Comparison of ENCODE assay signal across 22 mouse cellular contexts in the genomic region with DNA sequence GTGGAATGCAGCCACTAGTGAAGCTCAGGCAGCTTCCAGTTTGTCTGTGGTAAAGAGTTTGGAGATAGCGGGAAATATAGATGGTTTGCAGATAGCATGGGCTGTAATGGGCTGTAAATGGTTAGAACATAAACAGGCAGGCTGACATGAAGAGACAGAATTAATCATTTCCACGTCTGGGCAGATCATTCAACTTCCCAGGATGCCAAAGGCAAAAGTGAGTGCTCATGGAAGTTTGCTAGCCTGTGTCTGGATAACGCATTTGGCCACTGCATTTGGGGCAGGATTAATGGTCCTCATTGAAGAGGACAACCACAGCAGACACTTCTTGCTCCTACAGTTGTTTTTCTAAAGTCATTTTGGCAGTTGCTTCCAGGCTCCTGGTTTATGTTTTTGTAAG. TPM values are rescaled to one million over a fixed set of nuclear protein-coding genes. Genes with fewer than 3 reads are reported as not detected.
DNase-seq lines count a peak whose midpoint lies in the region; ATAC-seq lines count a peak whose summit lies in the region.
"Had no signal": no experiment of that assay in that cellular context is flagged by ENCODE, and none has a peak within 500 bp of the region (broad histone marks: within the 10 kb centered on the region; RNA-seq: fewer than 3 reads in every experiment).

No protein-coding gene starts in this region.

- ATAC-seq in heart, embryonic 15.5 days (replicated peaks; ENCODE audit: insufficient number of reproducible peaks, insufficient read depth, low FRiP score, low read depth), result no peak
- ATAC-seq in kidney, embryonic 15.5 days (replicated peaks; ENCODE audit: low FRiP score), result no peak
- no peak for ATAC-seq in limb, embryonic 15.5 days (ENCODE audit: insufficient number of reproducible peaks, low FRiP score, low TSS enrichment, low read depth)
- ATAC-seq in stomach, embryonic 16.5 days (ENCODE audit: insufficient read depth, low FRiP score), result no peak
- ATAC-seq: forebrain, embryonic 13.5 days; inflammation-experienced regulatory T-cells, adult 6 months had no signal

- no peaks in the 10 kb centered on the region for H3K36me3 ChIP-seq in heart, embryonic 15.5 days
- H3K36me3 ChIP-seq in kidney, embryonic 15.5 days, result no peaks in the 10 kb centered on the region
- H3K36me3 ChIP-seq in limb, embryonic 15.5 days, result no peaks in the 10 kb centered on the region
- H3K36me3 ChIP-seq in stomach, embryonic 16.5 days (ENCODE audit: control insufficient read depth, insufficient read depth, low read length), result no peaks in the 10 kb centered on the region
- H3K36me3 ChIP-seq: heart, embryonic 10.5 days; hindbrain, embryonic 13.5 days; midbrain, embryonic 12.5 days; neural tube, embryonic 12.5 days had no signal

- H3K27me3 ChIP-seq in heart, embryonic 15.5 days, result no peaks in the 10 kb centered on the region
- H3K27me3 ChIP-seq in kidney, embryonic 15.5 days, result peaks cover 4% of the 10 kb centered on the region; the same call in 1 of the 2 replicates
- no peaks in the 10 kb centered on the region for H3K27me3 ChIP-seq in limb, embryonic 15.5 days
- no peaks in the 10 kb centered on the region for H3K27me3 ChIP-seq in stomach, embryonic 16.5 days (ENCODE audit: control insufficient read depth, insufficient read depth, low read length)
- H3K27me3 ChIP-seq: forebrain, embryonic 13.5 days; hindbrain, embryonic 13.5 days; midbrain, embryonic 12.5 days; neural tube, embryonic 12.5 days had no signal

- peak overlapping the region; percentile 21; the same call in 1 of the 2 replicates for H3K27ac ChIP-seq in heart, embryonic 15.5 days
- peak overlapping the region; percentile 25 for H3K27ac ChIP-seq in kidney, embryonic 15.5 days
- 0 out of 2 replicates have a peak overlapping the region, but pooled peaks have one; percentile 7 for H3K27ac ChIP-seq in limb, embryonic 15.5 days
- peak overlapping the region; percentile 49 for H3K27ac ChIP-seq in stomach, embryonic 16.5 days (ENCODE audit: low read length)
- H3K27ac ChIP-seq: forebrain, embryonic 13.5 days; heart, embryonic 10.5 days; hindbrain, embryonic 13.5 days; macrophage; midbrain, embryonic 12.5 days; neural tube, embryonic 12.5 days had no signal

- no peak overlapping the region for H3K4me3 ChIP-seq in heart, embryonic 15.5 days
- no peak overlapping the region for H3K4me3 ChIP-seq in kidney, embryonic 15.5 days (replicated peaks)
- no peak overlapping the region for H3K4me3 ChIP-seq in limb, embryonic 15.5 days
- no peak overlapping the region for H3K4me3 ChIP-seq in stomach, embryonic 16.5 days (replicated peaks; ENCODE audit: low read length)
- H3K4me3 ChIP-seq: erythroblast, embryonic 14.5 days; forebrain, embryonic 13.5 days; heart, embryonic 10.5 days; hindbrain, embryonic 13.5 days; midbrain, embryonic 12.5 days; neural tube, embryonic 12.5 days had no signal

- DNase-seq in heart, postnatal 36 days, result no peak
- DNase-seq in kidney, adult 11 months, result no peak
- no peak for DNase-seq in thymus, postnatal 10 days (ENCODE audit: low spot score in 2 of 2)
- DNase-seq: cerebellum, adult 2 months; cerebellum, postnatal 36 days; gastrocnemius, postnatal 14 days; kidney, postnatal 25 days; lung, embryonic 14.5 days; right cerebral cortex, postnatal 4 days had no signal

- 56% methylated on average over 3 of the region's 3 CpGs for WGBS in heart, embryonic 15.5 days
- WGBS in kidney, embryonic 15.5 days, result 54% methylated on average over 3 of the region's 3 CpGs
- WGBS in limb, embryonic 15.5 days, result 34% methylated on average over 3 of the region's 3 CpGs
- WGBS in stomach, embryonic 16.5 days, result 40% methylated on average over 3 of the region's 3 CpGs

- H3K9me3 ChIP-seq in heart, embryonic 15.5 days (replicated peaks), result no peaks in the 10 kb centered on the region
- no peaks in the 10 kb centered on the region for H3K9me3 ChIP-seq in kidney, embryonic 15.5 days (replicated peaks)
- no peaks in the 10 kb centered on the region for H3K9me3 ChIP-seq in limb, embryonic 15.5 days
- no peaks in the 10 kb centered on the region for H3K9me3 ChIP-seq in stomach, embryonic 16.5 days (replicated peaks; ENCODE audit: control insufficient read depth, low read length)
- H3K9me3 ChIP-seq: forebrain, embryonic 13.5 days; heart, embryonic 10.5 days; hindbrain, embryonic 13.5 days; midbrain, embryonic 12.5 days; neural tube, embryonic 12.5 days had no signal

- no peak overlapping the region for H3K4me2 ChIP-seq in heart, embryonic 15.5 days
- no peak overlapping the region for H3K4me2 ChIP-seq in kidney, embryonic 15.5 days
- H3K4me2 ChIP-seq in limb, embryonic 15.5 days, result no peak overlapping the region
- H3K4me2 ChIP-seq in stomach, embryonic 16.5 days (ENCODE audit: low read depth, low read length), result no peak overlapping the region
- H3K4me2 ChIP-seq: forebrain, embryonic 13.5 days; hindbrain, embryonic 13.5 days; liver, embryonic 11.5 days; lung, embryonic 14.5 days; midbrain, embryonic 12.5 days; neural tube, embryonic 12.5 days had no signal

- intact Hi-C loops in heart, postnatal 36 days (cut with DNase I), result no loop called here

- peaks cover 42% of the 10 kb centered on the region for H3K4me1 ChIP-seq in heart, embryonic 15.5 days (replicated peaks)
- H3K4me1 ChIP-seq in kidney, embryonic 15.5 days, result peaks cover 27% of the 10 kb centered on the region
- H3K4me1 ChIP-seq in limb, embryonic 15.5 days, result peaks cover 28% of the 10 kb centered on the region
- H3K4me1 ChIP-seq in stomach, embryonic 16.5 days (ENCODE audit: control insufficient read depth, insufficient read depth, low read length), result peaks cover 11% of the 10 kb centered on the region
- H3K4me1 ChIP-seq: hindbrain, embryonic 13.5 days; midbrain, embryonic 12.5 days; neural tube, embryonic 12.5 days had no signal

- no peak overlapping the region for H3K9ac ChIP-seq in heart, embryonic 15.5 days
- H3K9ac ChIP-seq in kidney, embryonic 15.5 days, result no peak overlapping the region
- no peak overlapping the region for H3K9ac ChIP-seq in limb, embryonic 15.5 days
- no peak overlapping the region for H3K9ac ChIP-seq in stomach, embryonic 16.5 days (ENCODE audit: low read length)
- H3K9ac ChIP-seq: forebrain, embryonic 13.5 days; hindbrain, embryonic 13.5 days; lung, embryonic 14.5 days; midbrain, embryonic 12.5 days; neural tube, embryonic 12.5 days had no signal

RNA-seq across cellular contexts. Expression of a gene that starts 52.0 kb away (rescaled TPM):
- 3.5 and 5.2 TPM in 2 replicates for polyA plus RNA-seq in heart, embryonic 15.5 days (2015; fragmentation: Nextera tagmentation; extraction: Ambion mirVana)
- total RNA-seq in heart, postnatal 36 days (2021), result 1 to 10 TPM; 3.3 to 4.3 TPM
- polyA plus RNA-seq in kidney, embryonic 15.5 days (2015; fragmentation: Nextera tagmentation; extraction: Ambion mirVana), result 7.5 and 8.7 TPM in 2 replicates
- 4.8 TPM in 2 replicates for polyA plus RNA-seq in limb, embryonic 15.5 days (2015; fragmentation: Nextera tagmentation; extraction: Ambion mirVana)
- polyA plus RNA-seq in stomach, embryonic 16.5 days (2015; fragmentation: Nextera tagmentation; extraction: Ambion mirVana), result 2.3 and 2.7 TPM in 2 replicates
- polyA plus RNA-seq: erythroblast, embryonic 14.5 days had no signal
